Mouse (Mus musculus) midbrain, embryonic 16.5 days (tissue): Measurements from ENCODE around the gene Cd180. TPM values are rescaled to one million over a fixed set of nuclear protein-coding genes. Genes with fewer than 3 reads are reported as not detected.

Experiments
- ATAC-seq: fragments of 200-750 bp; cut with Nextera tagmentation; 2 replicates; pipeline ENCODE4 v1.8.0; 2017; ENCODE audit warnings: moderate TSS enrichment
- H3K27ac ChIP-seq: fragments of 300-500 bp; sonication (generic); 2 replicates; pipeline ENCODE4 v1.5.1; 2014; ENCODE audit warnings: mild to moderate bottlenecking, low read length, mixed read lengths
- H3K27me3 ChIP-seq: fragments of 300-500 bp; sonication (generic); 2 replicates; pipeline ENCODE4 v1.6.1; 2014; ENCODE audit warnings: low read depth, low read length, mixed read lengths; ENCODE audit not compliant: control insufficient read depth, insufficient read depth
- H3K36me3 ChIP-seq: fragments of 300-500 bp; sonication (generic); 2 replicates; pipeline ENCODE4 v1.6.1; 2014; ENCODE audit warnings: mild to moderate bottlenecking, low read length, moderate library complexity, mixed read lengths; ENCODE audit not compliant: control insufficient read depth, insufficient read depth
- H3K4me1 ChIP-seq: fragments of 300-500 bp; sonication (generic); 2 replicates; pipeline ENCODE4 v1.6.1; 2014; ENCODE audit warnings: mild to moderate bottlenecking, low read length, mixed read lengths; ENCODE audit not compliant: control insufficient read depth, insufficient read depth
- H3K4me2 ChIP-seq: fragments of 300-500 bp; sonication (generic); 2 replicates; pipeline ENCODE4 v1.6.1; 2014; ENCODE audit warnings: mild to moderate bottlenecking, low read length, mixed read lengths
- H3K4me3 ChIP-seq: fragments of 300-500 bp; sonication (generic); 2 replicates; pipeline ENCODE4 v1.5.1; 2014; ENCODE audit warnings: low read depth, mild to moderate bottlenecking, low read length, moderate library complexity, mixed read lengths
- H3K9ac ChIP-seq: fragments of 300-500 bp; sonication (generic); 2 replicates; pipeline ENCODE4 v1.6.1; 2014; ENCODE audit warnings: low read depth, low read length, mixed read lengths
- H3K9me3 ChIP-seq: fragments of 300-500 bp; sonication (generic); replicated peaks from 2 replicates; pipeline ENCODE4 v1.6.1; 2014; ENCODE audit warnings: mild to moderate bottlenecking, low read length, mixed read lengths; ENCODE audit not compliant: control insufficient read depth, poor library complexity, severe bottlenecking
- WGBS: fragments of 180-500 bp; shearing (Covaris S2); extraction: QIAGEN DNeasy Blood & Tissue Kit; methylation state at CpG from one replicate; pipeline ENCODE4 v1.1.7; 2014; 5-methylcytosine and 5-hydroxymethylcytosine counted together
- polyA plus RNA-seq: library from polyadenylated mRNA; unstranded; fragments of >200 nt; fragmentation: Nextera tagmentation; extraction: Ambion mirVana; gene quantifications from 2 replicates; pipeline ENCODE4 v1.2.1, GENCODE M21; 2015

The Cd180 gene
- 0.58 and 0.94 TPM in 2 replicates for polyA plus RNA-seq

GRCm38 (mm10) chr13:102693341-102693801 lies at the start of gene Cd180:
Gene Cd180 (plus strand): TSS chr13:102693558.
- Histone ChIP-seq H3K9me3 (no peaks in the 10 kb centered on the region), H3K27me3 (no peaks in the 10 kb centered on the region), H3K4me3 (no peak within 1 kb of the TSS), H3K36me3 (no peaks in the 10 kb centered on the region), H3K4me2 (no peak within 1 kb of the TSS), H3K4me1 (peaks cover 9% of the 10 kb centered on the region; the same call in 1 of the 2 replicates), H3K9ac (no peak within 1 kb of the TSS), H3K27ac (no peak within 1 kb of the TSS)
- ATAC-seq: no peak
- 80% methylated on average over 8 of the region's 8 CpGs for WGBS

GRCm38 (mm10) chr13:102644344-102644743 lies 49.0 kb upstream of the Cd180 start:
- Histone ChIP-seq H3K36me3 (no peaks in the 10 kb centered on the region), H3K4me1 (peaks cover 4% of the 10 kb centered on the region; the same call in 1 of the 2 replicates), H3K9ac (no peak overlapping the region), H3K4me2 (peak overlapping the region; percentile 12; the same call in 1 of the 2 replicates), H3K27me3 (no peaks in the 10 kb centered on the region), H3K4me3 (no peak overlapping the region), H3K27ac (0 out of 2 replicates have a peak overlapping the region, but pooled peaks have one; percentile 26), H3K9me3 (no peaks in the 10 kb centered on the region)
- 29% methylated on average over 8 of the region's 8 CpGs for WGBS
- no peak for ATAC-seq

- Histone ChIP-seq H3K27ac (peak overlapping the region; percentile 26; the same call in 1 of the 2 replicates), H3K9ac (peak overlapping the region; percentile 45; the same call in 1 of the 2 replicates), H3K4me3 (no peak overlapping the region), H3K4me1 (peaks cover 4% of the 10 kb centered on the region; the same call in 1 of the 2 replicates), H3K9me3 (no peaks in the 10 kb centered on the region), H3K4me2 (peak overlapping the region; percentile 34), H3K27me3 (no peaks in the 10 kb centered on the region), H3K36me3 (no peaks in the 10 kb centered on the region)
- peak; percentile 92 for ATAC-seq
- WGBS: 17% methylated on average over 17 of the region's 17 CpGs
Observed at GRCm38 (mm10) chr13:102644789-102645551, 48.4 kb upstream of the Cd180 start.

GRCm38 (mm10) chr13:102646271-102646771 lies 47.0 kb upstream of the Cd180 start:
- Histone ChIP-seq H3K4me1 (peaks cover 4% of the 10 kb centered on the region; the same call in 1 of the 2 replicates), H3K27ac (no peak overlapping the region), H3K4me3 (no peak overlapping the region), H3K27me3 (no peaks in the 10 kb centered on the region), H3K9ac (no peak overlapping the region), H3K36me3 (no peaks in the 10 kb centered on the region), H3K9me3 (no peaks in the 10 kb centered on the region), H3K4me2 (no peak overlapping the region)
- 63% methylated on average over 10 of the region's 10 CpGs for WGBS
- no peak for ATAC-seq

GRCm38 (mm10) chr13:102647511-102647910 lies 45.8 kb upstream of the Cd180 start:
- Histone ChIP-seq H3K4me3 (no peak overlapping the region), H3K27me3 (no peaks in the 10 kb centered on the region), H3K36me3 (no peaks in the 10 kb centered on the region), H3K9ac (no peak overlapping the region), H3K4me2 (no peak overlapping the region), H3K27ac (no peak overlapping the region), H3K9me3 (no peaks in the 10 kb centered on the region), H3K4me1 (peaks cover 4% of the 10 kb centered on the region; the same call in 1 of the 2 replicates)
- no peak for ATAC-seq
- WGBS: 82% methylated on average over 4 of the region's 4 CpGs

GRCm38 (mm10) chr13:102652303-102652889 lies 41.0 kb upstream of the Cd180 start:
- 85% methylated on average over 6 of the region's 6 CpGs for WGBS
- H3K9ac ChIP-seq: no peak overlapping the region
- H3K9me3 ChIP-seq: no peaks in the 10 kb centered on the region
- H3K4me2 ChIP-seq: no peak overlapping the region
- H3K27me3 ChIP-seq: no peaks in the 10 kb centered on the region
- H3K4me3 ChIP-seq: no peak overlapping the region
- H3K36me3 ChIP-seq: no peaks in the 10 kb centered on the region
- no peak for ATAC-seq
- H3K4me1 ChIP-seq: no peaks in the 10 kb centered on the region
- H3K27ac ChIP-seq: no peak overlapping the region

GRCm38 (mm10) chr13:102655071-102655570 lies 38.2 kb upstream of the Cd180 start:
- no peaks in the 10 kb centered on the region for H3K4me1 ChIP-seq
- H3K9ac ChIP-seq: no peak overlapping the region
- H3K36me3 ChIP-seq: no peaks in the 10 kb centered on the region
- no peak overlapping the region for H3K4me3 ChIP-seq
- no peaks in the 10 kb centered on the region for H3K27me3 ChIP-seq
- no peak for ATAC-seq
- no peak overlapping the region for H3K27ac ChIP-seq
- WGBS: 88% methylated on average over 2 of the region's 2 CpGs
- no peak overlapping the region for H3K4me2 ChIP-seq
- no peaks in the 10 kb centered on the region for H3K9me3 ChIP-seq

GRCm38 (mm10) chr13:102656153-102656690 lies 37.1 kb upstream of the Cd180 start:
- no peaks in the 10 kb centered on the region for H3K9me3 ChIP-seq
- H3K4me2 ChIP-seq: no peak overlapping the region
- WGBS: 78% methylated on average over 11 of the region's 11 CpGs
- no peak overlapping the region for H3K27ac ChIP-seq
- H3K4me1 ChIP-seq: no peaks in the 10 kb centered on the region
- no peak overlapping the region for H3K9ac ChIP-seq
- H3K27me3 ChIP-seq: no peaks in the 10 kb centered on the region
- H3K36me3 ChIP-seq: no peaks in the 10 kb centered on the region
- ATAC-seq: no peak
- H3K4me3 ChIP-seq: no peak overlapping the region
